Mouse (Mus musculus): ENCODE measurements around the gene Cab39. TPM values are rescaled to one million over a fixed set of nuclear protein-coding genes. Genes with fewer than 3 reads are reported as not detected.
"Not testable (repeated sequence)": the region's sequence is repeated elsewhere in the genome, so short reads cannot be mapped to it uniquely, and the experiment has no call there.

The Cab39 gene
- polyA plus RNA-seq, 1 experiment from 2014 or later: 75.3 TPM

DNA sequence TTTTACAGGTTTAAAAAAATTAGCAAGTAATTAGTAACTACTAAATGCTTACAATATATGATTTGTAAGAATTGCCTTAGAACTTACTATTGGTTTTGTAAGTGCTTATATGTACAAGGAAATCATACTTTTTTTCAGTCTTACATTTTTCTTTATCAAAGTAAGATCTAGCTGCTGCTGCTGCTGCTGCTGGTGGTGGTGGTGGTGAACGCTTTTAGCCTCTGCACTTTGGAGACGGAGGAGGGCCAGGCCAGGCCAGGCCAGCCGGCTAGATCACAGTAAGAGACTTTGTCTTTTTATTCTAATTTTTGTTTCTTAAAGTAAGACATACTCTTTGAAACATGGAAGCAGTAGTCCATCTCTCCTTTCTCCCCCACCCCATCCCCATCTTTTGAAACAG, 2.0 kb downstream of the Cab39 start:
- no peak for ATAC-seq (ENCODE audit: low FRiP score)
- Histone ChIP-seq H3K36me3 (no peaks in the 10 kb centered on the region), H3K4me3 (no peak overlapping the region), H3K4me2 (replicated peaks) (no peak overlapping the region), H3K9ac (no peak overlapping the region), H3K9me3 (replicated peaks) (no peaks in the 10 kb centered on the region), H3K27me3 (no peaks in the 10 kb centered on the region), H3K4me1 (peaks cover 15% of the 10 kb centered on the region), H3K27ac (no peak overlapping the region)
- WGBS: 46% methylated on average over 3 of the region's 3 CpGs

GRCm38 (mm10) chr1:85799776-85800175, 6.5 kb downstream of the Cab39 start:
- ATAC-seq (ENCODE audit: low FRiP score): no peak
- H3K27me3 ChIP-seq: no peaks in the 10 kb centered on the region
- no peak overlapping the region for H3K4me3 ChIP-seq
- peaks cover 12% of the 10 kb centered on the region for H3K4me1 ChIP-seq
- no peak overlapping the region for H3K27ac ChIP-seq
- WGBS: 92% methylated on average over 1 of the region's 1 CpGs
- H3K9me3 ChIP-seq (replicated peaks): no peaks in the 10 kb centered on the region
- H3K9ac ChIP-seq: no peak overlapping the region
- no peaks in the 10 kb centered on the region for H3K36me3 ChIP-seq
- no peak overlapping the region for H3K4me2 ChIP-seq (replicated peaks)

- H3K36me3 ChIP-seq: no peaks in the 10 kb centered on the region
- no peaks in the 10 kb centered on the region for H3K9me3 ChIP-seq (replicated peaks)
- no peaks in the 10 kb centered on the region for H3K27me3 ChIP-seq
- 91% methylated on average over 1 of the region's 1 CpGs for WGBS
- no peak overlapping the region for H3K4me3 ChIP-seq
- ATAC-seq (ENCODE audit: low FRiP score): no peak
- no peaks in the 10 kb centered on the region; the same call in 1 of the 2 replicates for H3K4me1 ChIP-seq
- H3K27ac ChIP-seq: no peak overlapping the region
- H3K4me2 ChIP-seq (replicated peaks): no peak overlapping the region
- no peak overlapping the region for H3K9ac ChIP-seq
These were observed 9.3 kb downstream of the Cab39 start for GRCm38 (mm10) chr1:85802517-85802916.

DNA sequence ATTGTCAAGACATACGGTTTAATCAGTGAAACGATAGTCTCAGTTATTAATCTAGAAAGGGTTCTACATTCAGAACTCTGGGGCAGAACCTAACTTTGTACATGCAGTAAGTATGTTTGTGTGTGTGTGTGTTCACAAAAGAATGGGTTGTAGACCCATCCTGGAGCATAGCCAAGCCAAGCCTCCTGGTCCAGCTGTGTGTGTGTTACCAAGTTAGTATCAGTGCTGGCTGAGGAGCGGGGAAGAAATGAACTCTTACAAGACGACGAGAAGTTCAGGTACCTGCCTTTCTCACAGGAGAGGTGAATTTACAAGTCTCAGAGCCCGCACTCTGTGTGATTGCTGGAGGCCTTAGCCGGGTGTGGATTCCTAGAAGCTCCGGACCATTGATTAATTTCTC, 11.3 kb downstream of the Cab39 start:
- H3K4me1 ChIP-seq: 0 out of 2 replicates have a peak, but pooled peaks cover 2% of the 10 kb centered on the region
- 95% methylated on average over 8 of the region's 8 CpGs for WGBS
- H3K27ac ChIP-seq: no peak overlapping the region

DNA sequence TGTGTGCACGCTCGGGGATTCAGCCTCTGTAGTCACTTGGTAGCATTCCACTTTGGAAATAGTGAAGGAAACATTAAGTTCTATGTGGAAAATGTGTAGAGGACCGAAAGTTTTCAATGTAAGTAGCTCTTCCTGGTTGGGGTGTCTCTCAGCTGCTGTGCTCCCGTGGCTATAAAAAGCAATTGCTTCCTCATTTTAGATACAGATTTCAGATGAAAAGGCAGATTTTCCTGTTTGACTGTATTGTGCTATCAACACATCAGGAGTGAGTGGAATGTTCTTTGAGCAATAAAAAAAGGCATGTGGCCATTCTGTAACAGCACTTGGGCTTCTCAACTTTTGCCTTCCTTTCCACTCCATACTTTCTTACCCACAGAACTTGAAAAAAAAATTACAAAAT, 16.0 kb downstream of the Cab39 start:
- Histone ChIP-seq H3K36me3 (no peaks in the 10 kb centered on the region), H3K9me3 (replicated peaks) (no peaks in the 10 kb centered on the region), H3K4me2 (replicated peaks) (no peak overlapping the region), H3K4me3 (no peak overlapping the region), H3K9ac (no peak overlapping the region), H3K27ac (no peak overlapping the region), H3K27me3 (no peaks in the 10 kb centered on the region), H3K4me1 (peaks cover 5% of the 10 kb centered on the region; the same call in 1 of the 2 replicates)
- no peak for ATAC-seq (ENCODE audit: low FRiP score)
- WGBS: 77% methylated on average over 4 of the region's 4 CpGs

More for the DNA sequence above, 11.3 kb downstream of the Cab39 start:
- no peak overlapping the region for H3K9ac ChIP-seq
- no peaks in the 10 kb centered on the region for H3K36me3 ChIP-seq
- no peak for ATAC-seq (ENCODE audit: low FRiP score)
- no peaks in the 10 kb centered on the region for H3K27me3 ChIP-seq
- no peak overlapping the region for H3K4me2 ChIP-seq (replicated peaks)
- H3K9me3 ChIP-seq (replicated peaks): no peaks in the 10 kb centered on the region
- H3K4me3 ChIP-seq: no peak overlapping the region

DNA sequence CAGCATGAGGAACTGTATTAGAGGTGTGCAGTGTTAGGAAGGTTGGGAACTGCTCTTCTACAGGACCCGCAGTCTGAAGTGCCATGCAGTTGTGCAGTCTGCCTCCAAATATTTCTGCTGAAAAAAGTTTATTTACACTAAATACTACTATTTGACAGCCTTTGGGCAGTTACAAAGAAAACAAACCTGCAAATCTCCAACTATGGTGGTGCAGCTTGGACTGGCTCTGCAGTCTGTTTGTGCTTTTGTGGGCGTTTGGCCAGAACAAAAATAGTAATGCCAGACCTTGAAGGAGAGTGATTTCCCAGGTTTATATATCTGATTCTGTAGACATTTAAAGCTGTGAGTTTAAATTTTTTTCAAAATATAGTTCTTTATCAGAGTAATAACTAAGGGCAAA, 17.1 kb downstream of the Cab39 start:
- Histone ChIP-seq H3K9ac (no peak overlapping the region), H3K27ac (no peak overlapping the region), H3K4me2 (replicated peaks) (no peak overlapping the region), H3K4me1 (peaks cover 5% of the 10 kb centered on the region; the same call in 1 of the 2 replicates), H3K9me3 (replicated peaks) (no peaks in the 10 kb centered on the region), H3K4me3 (no peak overlapping the region), H3K36me3 (no peaks in the 10 kb centered on the region), H3K27me3 (no peaks in the 10 kb centered on the region)
- 82% methylated on average over 2 of the region's 2 CpGs for WGBS
- ATAC-seq (ENCODE audit: low FRiP score): no peak

GRCm38 (mm10) chr1:85810787-85811186, 17.5 kb downstream of the Cab39 start:
- Histone ChIP-seq H3K4me1 (peaks cover 5% of the 10 kb centered on the region; the same call in 1 of the 2 replicates), H3K36me3 (no peaks in the 10 kb centered on the region), H3K9me3 (replicated peaks) (no peaks in the 10 kb centered on the region), H3K4me2 (replicated peaks) (no peak overlapping the region), H3K27me3 (no peaks in the 10 kb centered on the region), H3K27ac (no peak overlapping the region), H3K9ac (no peak overlapping the region), H3K4me3 (no peak overlapping the region)
- no peak for ATAC-seq (ENCODE audit: low FRiP score)
- 90% methylated on average over 2 of the region's 2 CpGs for WGBS

GRCm38 (mm10) chr1:85814213-85814612, 21.0 kb downstream of the Cab39 start:
- H3K9ac ChIP-seq; H3K27me3 ChIP-seq; H3K27ac ChIP-seq; H3K4me2 ChIP-seq (replicated peaks); H3K4me1 ChIP-seq; H3K4me3 ChIP-seq; H3K9me3 ChIP-seq (replicated peaks); ATAC-seq (ENCODE audit: low FRiP score): not testable (repeated sequence)
- peaks cover 11% of the 10 kb centered on the region for H3K36me3 ChIP-seq

DNA sequence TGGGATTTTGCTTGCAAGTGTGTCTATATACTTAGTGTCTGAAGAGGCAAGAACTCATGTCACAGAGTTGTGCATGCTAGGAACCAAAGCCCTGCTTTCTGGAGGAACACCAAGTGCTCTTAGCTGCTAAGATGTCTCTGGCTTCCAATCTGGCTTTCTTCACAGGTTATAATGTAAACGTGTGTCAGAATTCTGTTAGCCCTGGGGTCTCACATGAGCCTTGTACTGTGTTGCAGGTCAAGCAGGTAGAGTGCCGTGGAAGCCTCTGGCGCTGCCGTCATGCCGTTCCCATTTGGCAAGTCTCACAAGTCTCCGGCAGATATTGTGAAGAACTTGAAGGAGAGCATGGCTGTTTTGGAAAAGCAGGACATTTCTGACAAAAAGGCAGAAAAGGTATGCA, 24.9 kb downstream of the Cab39 start:
- no peaks in the 10 kb centered on the region for H3K9me3 ChIP-seq (replicated peaks)
- peaks cover 3% of the 10 kb centered on the region; the same call in 1 of the 2 replicates for H3K4me1 ChIP-seq
- no peak overlapping the region for H3K9ac ChIP-seq
- H3K4me3 ChIP-seq: no peak overlapping the region
- no peak overlapping the region for H3K4me2 ChIP-seq (replicated peaks)
- no peak for ATAC-seq (ENCODE audit: low FRiP score)
- no peaks in the 10 kb centered on the region for H3K27me3 ChIP-seq
- H3K36me3 ChIP-seq: peaks cover 31% of the 10 kb centered on the region
- 97% methylated on average over 6 of the region's 6 CpGs for WGBS
- no peak overlapping the region for H3K27ac ChIP-seq

- no peaks in the 10 kb centered on the region for H3K27me3 ChIP-seq
- H3K36me3 ChIP-seq: peaks cover 34% of the 10 kb centered on the region
These were observed 26.5 kb downstream of the Cab39 start for GRCm38 (mm10) chr1:85819695-85820094.

GRCm38 (mm10) chr1:85822239-85822638, 29.0 kb downstream of the Cab39 start:
- Histone ChIP-seq H3K4me2 (replicated peaks) (no peak overlapping the region), H3K27ac (no peak overlapping the region), H3K36me3 (peaks cover 34% of the 10 kb centered on the region), H3K27me3 (no peaks in the 10 kb centered on the region), H3K9me3 (replicated peaks) (no peaks in the 10 kb centered on the region), H3K9ac (no peak overlapping the region), H3K4me1 (no peaks in the 10 kb centered on the region), H3K4me3 (no peak overlapping the region)
- 92% methylated on average over 8 of the region's 8 CpGs for WGBS
- ATAC-seq (ENCODE audit: low FRiP score): no peak

More at GRCm38 (mm10) chr1:85819695-85820094, 26.5 kb downstream of the Cab39 start:
- Histone ChIP-seq H3K4me1 (no peaks in the 10 kb centered on the region), H3K4me3 (no peak overlapping the region), H3K4me2 (replicated peaks) (no peak overlapping the region), H3K27ac (no peak overlapping the region), H3K9ac (no peak overlapping the region), H3K9me3 (replicated peaks) (no peaks in the 10 kb centered on the region)
- ATAC-seq (ENCODE audit: low FRiP score): no peak
- 100% methylated on average over 1 of the region's 1 CpGs for WGBS

DNA sequence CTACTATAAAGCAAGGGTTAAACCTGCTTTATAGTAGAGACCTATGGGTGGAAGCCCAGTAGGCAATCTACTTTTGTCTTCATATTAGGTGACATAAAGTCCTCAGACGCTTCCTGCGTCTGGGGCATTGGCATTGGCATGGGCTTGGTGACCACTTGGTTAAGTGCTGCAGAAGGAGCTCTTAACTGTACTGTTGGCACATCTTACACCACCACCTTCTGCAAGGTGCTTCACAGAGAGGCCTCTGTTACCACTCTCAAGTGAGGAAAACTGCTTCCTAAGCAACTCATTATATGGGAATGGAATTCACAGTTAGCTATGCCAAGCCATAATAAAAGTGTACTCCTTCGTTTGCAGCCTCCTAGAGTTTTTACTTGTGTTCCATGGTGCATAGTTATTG, 31.7 kb downstream of the Cab39 start:
- H3K27me3 ChIP-seq: no peaks in the 10 kb centered on the region
- no peaks in the 10 kb centered on the region for H3K9me3 ChIP-seq (replicated peaks)
- no peak overlapping the region for H3K4me2 ChIP-seq (replicated peaks)
- ATAC-seq (ENCODE audit: low FRiP score): no peak
- H3K4me1 ChIP-seq: no peaks in the 10 kb centered on the region
- H3K9ac ChIP-seq: no peak overlapping the region
- no peak overlapping the region for H3K27ac ChIP-seq
- 90% methylated on average over 3 of the region's 3 CpGs for WGBS
- peaks cover 24% of the 10 kb centered on the region for H3K36me3 ChIP-seq
- no peak overlapping the region for H3K4me3 ChIP-seq

DNA sequence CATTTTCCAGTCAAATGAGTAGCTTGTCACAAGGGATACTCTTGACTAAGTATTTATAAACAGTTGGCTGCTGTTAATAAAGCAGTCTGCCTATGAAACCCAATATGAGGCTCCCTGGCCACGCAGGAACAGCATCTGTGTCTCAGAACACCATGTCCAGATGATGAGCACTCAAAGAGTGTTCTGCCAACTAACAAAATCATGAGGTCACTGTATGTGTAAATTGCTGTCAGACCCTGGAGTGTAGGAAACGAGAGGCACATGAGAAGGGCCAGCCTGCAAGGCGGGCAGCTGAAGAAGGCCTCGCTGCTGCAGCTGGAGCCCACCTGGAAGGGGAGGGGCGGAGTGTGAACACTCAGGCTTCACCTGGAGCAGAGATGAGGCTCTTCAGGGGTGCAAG, 33.9 kb downstream of the Cab39 start:
- H3K9me3 ChIP-seq (replicated peaks): no peaks in the 10 kb centered on the region
- no peak overlapping the region for H3K4me3 ChIP-seq
- no peak overlapping the region for H3K27ac ChIP-seq
- H3K9ac ChIP-seq: no peak overlapping the region
- peaks cover 17% of the 10 kb centered on the region for H3K36me3 ChIP-seq
- H3K4me2 ChIP-seq (replicated peaks): no peak overlapping the region
- no peaks in the 10 kb centered on the region for H3K27me3 ChIP-seq
- no peak for ATAC-seq (ENCODE audit: low FRiP score)
- no peaks in the 10 kb centered on the region for H3K4me1 ChIP-seq
- WGBS: 86% methylated on average over 5 of the region's 5 CpGs

All from hindbrain, embryonic 12.5 days (tissue).